In the genomic region with DNA sequence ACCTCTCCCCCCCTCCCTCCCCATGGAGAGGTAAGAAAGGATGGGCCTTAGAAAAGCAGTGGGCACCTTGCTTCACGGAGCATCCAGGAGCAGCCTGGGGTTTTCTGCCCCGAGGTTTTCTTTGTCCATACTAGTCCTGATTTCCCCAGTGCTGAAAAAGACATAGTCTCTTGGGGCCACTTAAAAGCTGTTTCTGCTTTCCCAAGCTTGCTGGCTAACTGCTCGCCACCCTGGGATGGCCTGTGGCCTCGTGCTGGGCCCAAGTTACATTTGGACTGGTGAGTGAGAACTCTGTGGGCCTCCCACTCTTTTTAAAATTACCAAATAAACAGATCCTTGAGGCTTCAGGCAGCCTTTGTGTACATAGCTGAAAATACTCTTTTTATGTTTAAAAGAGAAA, we compare ENCODE assay signal across 20 mouse cellular contexts. TPM values are rescaled to one million over a fixed set of nuclear protein-coding genes. Genes with fewer than 3 reads are reported as not detected.
DNase-seq lines count a peak whose midpoint lies in the region; ATAC-seq lines count a peak whose summit lies in the region.
"Had no signal": no experiment of that assay in that cellular context is flagged by ENCODE, and none has a peak within 500 bp of the region (broad histone marks: within the 10 kb centered on the region; RNA-seq: fewer than 3 reads in every experiment).

No protein-coding gene starts in this region.

- H3K4me3 ChIP-seq in hindbrain, embryonic 10.5 days = no peak overlapping the region
- no peak overlapping the region for H3K4me3 ChIP-seq in hindbrain, embryonic 13.5 days
- H3K4me3 ChIP-seq in limb, embryonic 10.5 days = no peak overlapping the region
- H3K4me3 ChIP-seq: neural tube, embryonic 13.5 days had no signal

- no peaks in the 10 kb centered on the region for H3K27me3 ChIP-seq in hindbrain, embryonic 10.5 days (ENCODE audit: insufficient read depth, poor library complexity, severe bottlenecking)
- no peaks in the 10 kb centered on the region for H3K27me3 ChIP-seq in hindbrain, embryonic 13.5 days
- no peaks in the 10 kb centered on the region for H3K27me3 ChIP-seq in limb, embryonic 10.5 days (ENCODE audit: low read depth, poor library complexity, severe bottlenecking)
- H3K27me3 ChIP-seq: neural tube, embryonic 13.5 days had no signal

- H3K36me3 ChIP-seq in hindbrain, embryonic 10.5 days = no peaks in the 10 kb centered on the region
- H3K36me3 ChIP-seq in hindbrain, embryonic 13.5 days = no peaks in the 10 kb centered on the region
- no peaks in the 10 kb centered on the region for H3K36me3 ChIP-seq in limb, embryonic 10.5 days
- H3K36me3 ChIP-seq: neural tube, embryonic 13.5 days had no signal

- H3K27ac ChIP-seq in hindbrain, embryonic 10.5 days = peak overlapping the region; percentile 31
- no peak overlapping the region for H3K27ac ChIP-seq in hindbrain, embryonic 13.5 days
- peak overlapping the region; percentile 93 for H3K27ac ChIP-seq in limb, embryonic 10.5 days
- H3K27ac ChIP-seq: neural tube, embryonic 13.5 days had no signal

- no peak overlapping the region for H3K4me2 ChIP-seq in hindbrain, embryonic 13.5 days
- H3K4me2 ChIP-seq: neural tube, embryonic 13.5 days had no signal

- 74% methylated on average over 4 of the region's 4 CpGs for WGBS in hindbrain, embryonic 10.5 days
- 67% methylated on average over 4 of the region's 4 CpGs for WGBS in hindbrain, embryonic 13.5 days
- 89% methylated on average over 4 of the region's 4 CpGs for WGBS in limb, embryonic 10.5 days

- peak; percentile 47 for DNase-seq in gastrocnemius, adult 18-20 months (ENCODE audit: low spot score)
- no peak for DNase-seq in gastrocnemius, postnatal 36 days
- DNase-seq in hindbrain, embryonic 10.5 days (ENCODE audit: low spot score) = no peak
- DNase-seq in NIH3T3 (ENCODE audit: low read depth) (peak; percentile 19), liver (no peak)
- no peak for DNase-seq in limb, embryonic 10.5 days (ENCODE audit: low spot score)
- DNase-seq in frontal cortex, postnatal 36 days (ENCODE audit: low spot score in 2 of 2) = no peak
- DNase-seq: B cell, adult 2 months; cerebellum, adult 11-12 months; kidney, postnatal 25 days; liver, postnatal 0 days; thymus, adult 18-20 months had no signal

- no peaks in the 10 kb centered on the region for H3K9me3 ChIP-seq in hindbrain, embryonic 10.5 days
- H3K9me3 ChIP-seq in hindbrain, embryonic 13.5 days = no peaks in the 10 kb centered on the region
- no peaks in the 10 kb centered on the region for H3K9me3 ChIP-seq in limb, embryonic 10.5 days (replicated peaks)
- H3K9me3 ChIP-seq: G1E; neural tube, embryonic 13.5 days had no signal

- H3K4me1 ChIP-seq in hindbrain, embryonic 10.5 days (replicated peaks) = peaks cover 12% of the 10 kb centered on the region; the same call in 1 of the 2 replicates
- peaks cover 6% of the 10 kb centered on the region; the same call in 1 of the 2 replicates for H3K4me1 ChIP-seq in hindbrain, embryonic 13.5 days (replicated peaks)
- peaks cover 65% of the 10 kb centered on the region for H3K4me1 ChIP-seq in limb, embryonic 10.5 days
- H3K4me1 ChIP-seq: neural tube, embryonic 13.5 days had no signal

- intact Hi-C loops in gastrocnemius, postnatal 36 days (cut with DNase I) = no loop called here

- no peak for ATAC-seq in hindbrain, embryonic 13.5 days (ENCODE audit: low FRiP score)

- no peak overlapping the region for H3K9ac ChIP-seq in hindbrain, embryonic 13.5 days
- H3K9ac ChIP-seq: liver, postnatal 0 days; neural tube, embryonic 13.5 days had no signal

RNA-seq across cellular contexts. Expression of gene 4930558K02Rik, which starts 2.1 kb away (rescaled TPM):
- not detected for total RNA-seq in gastrocnemius, adult 18-20 months (2021)
- total RNA-seq in gastrocnemius, postnatal 36 days (2021) = not detected
- not detected in 2 replicates for polyA plus RNA-seq in hindbrain, embryonic 10.5 days (2016; fragmentation: Nextera tagmentation; extraction: Ambion mirVana)
- polyA plus RNA-seq in hindbrain, embryonic 13.5 days (2015; fragmentation: Nextera tagmentation; extraction: Ambion mirVana) = not detected in 2 replicates
- not detected in 2 replicates for polyA plus RNA-seq in limb, embryonic 10.5 days (2016; fragmentation: Nextera tagmentation; extraction: Ambion mirVana)
- total RNA-seq: common myeloid progenitor, adult 5-6 weeks; G1E; hematopoietic stem cell, adult 5-6 weeks; left cerebral cortex, postnatal 14 days had no signal
- polyA plus RNA-seq: G1E; intestine, embryonic 14.5 days; liver, postnatal 0 days; neural tube, embryonic 13.5 days; spleen, adult 2 months had no signal

RNA-seq across cellular contexts. Expression of gene Pigc, which starts 8.3 kb away (rescaled TPM):
- 10 to 100 TPM; 12.1 to 16.0 TPM for total RNA-seq in gastrocnemius, adult 18-20 months (2021)
- 10 to 100 TPM; 15.0 TPM for total RNA-seq in gastrocnemius, postnatal 36 days (2021)
- polyA plus RNA-seq in hindbrain, embryonic 10.5 days (2016; fragmentation: Nextera tagmentation; extraction: Ambion mirVana) = 28.7 and 30.3 TPM in 2 replicates
- polyA plus RNA-seq in hindbrain, embryonic 13.5 days (2015; fragmentation: Nextera tagmentation; extraction: Ambion mirVana) = 35.7 and 37.6 TPM in 2 replicates
- 31.4 and 39.9 TPM in 2 replicates for polyA plus RNA-seq in limb, embryonic 10.5 days (2016; fragmentation: Nextera tagmentation; extraction: Ambion mirVana)

Comparison
In these comparisons a context has a peak if more than half of its experiments do, and no peak if none do; other contexts are left out.
1. DNase-seq: peak in gastrocnemius, adult 18-20 months (single experiment) and NIH3T3 (single experiment); none in gastrocnemius, postnatal 36 days (0 of 2), hindbrain, embryonic 10.5 days (single experiment), limb, embryonic 10.5 days (single experiment), frontal cortex, postnatal 36 days (0 of 2) and liver (single experiment).